Mouse (Mus musculus) megakaryocyte, embryonic 14.5 days (primary cell): ENCODE results near the gene Epb41.

ENCODE experiments used
- FLI1 ChIP-seq: IDR thresholded peaks from 2 replicates; pipeline ENCODE4 v1.6.1; 2012; ENCODE audit warnings: low read length, inconsistent platforms, mixed read lengths
- GATA1 ChIP-seq: IDR thresholded peaks from 3 replicates; pipeline ENCODE4 v1.6.1; 2012; ENCODE audit warnings: mixed read lengths, low read length, inconsistent platforms, borderline replicate concordance

GRCm38 (mm10) chr4:131957161-131957560 lies 118.0 kb downstream of the Epb41 start:
- TF ChIP-seq GATA1 (no peak), FLI1 (no peak)
